Mouse (Mus musculus) cerebellum, adult 2 months (tissue): Measurements from ENCODE around the gene Smo.

Experiments used
- CTCF ChIP-seq: fragments of 200-500 bp; IDR thresholded peaks from 2 replicates; pipeline ENCODE4 v1.5.1; 2011; ENCODE audit warnings: low read depth, mild to moderate bottlenecking, control low read depth, low read length, moderate library complexity, borderline replicate concordance; ENCODE audit not compliant: insufficient read depth
- POLR2A ChIP-seq: fragments of 200-500 bp; IDR thresholded peaks from 2 replicates; pipeline ENCODE4 v1.6.1; 2011; ENCODE audit warnings: low read length, control low read depth, borderline replicate concordance; ENCODE audit not compliant: insufficient read depth

- TF ChIP-seq CTCF (no peak), POLR2A (no peak)
Observed at GRCm38 (mm10) chr6:29707902-29708301, 27.4 kb upstream of the Smo start.
